Mouse (Mus musculus) hindbrain, embryonic 15.5 days (tissue): ENCODE data around the gene Cdc37. TPM values are rescaled to one million over a fixed set of nuclear protein-coding genes. Genes with fewer than 3 reads are reported as not detected.

Experiments
- ATAC-seq: fragments of 200-750 bp; cut with Nextera tagmentation; 2 replicates; pipeline ENCODE4 v1.8.0; 2017; ENCODE audit warnings: low read depth, moderate number of reproducible peaks, moderate TSS enrichment; ENCODE audit not compliant: low FRiP score
- H3K27ac ChIP-seq: fragments of 300-500 bp; sonication (generic); replicated peaks from 2 replicates; pipeline ENCODE4 v1.5.1; 2015; ENCODE audit warnings: mild to moderate bottlenecking, inconsistent platforms
- H3K27me3 ChIP-seq: fragments of 300-500 bp; sonication (generic); 2 replicates; pipeline ENCODE4 v1.6.1; 2015; ENCODE audit warnings: control low read depth, inconsistent platforms
- H3K36me3 ChIP-seq: fragments of 300-500 bp; sonication (generic); 2 replicates; pipeline ENCODE4 v1.6.1; 2015; ENCODE audit warnings: control low read depth, inconsistent platforms
- H3K4me1 ChIP-seq: fragments of 300-500 bp; sonication (generic); replicated peaks from 2 replicates; pipeline ENCODE4 v1.6.1; 2015; ENCODE audit warnings: control low read depth, inconsistent platforms
- H3K4me2 ChIP-seq: fragments of 300-500 bp; sonication (generic); 2 replicates; pipeline ENCODE4 v1.6.1; 2015; ENCODE audit warnings: moderate library complexity, mild to moderate bottlenecking, inconsistent platforms
- H3K4me3 ChIP-seq: fragments of 300-500 bp; sonication (generic); 2 replicates; pipeline ENCODE4 v1.5.1; 2015; ENCODE audit warnings: mild to moderate bottlenecking, inconsistent platforms
- H3K9ac ChIP-seq: fragments of 300-500 bp; sonication (generic); 2 replicates; pipeline ENCODE4 v1.6.1; 2015; ENCODE audit warnings: inconsistent platforms
- H3K9me3 ChIP-seq: fragments of 300-500 bp; sonication (generic); 2 replicates; pipeline ENCODE4 v1.6.1; 2016; ENCODE audit warnings: control low read depth, inconsistent platforms
- WGBS: fragments of 180-500 bp; shearing (Covaris S2); methylation state at CpG from one replicate; pipeline ENCODE4 v1.1.7; 2015; 5-methylcytosine and 5-hydroxymethylcytosine counted together
- polyA plus RNA-seq: library from polyadenylated mRNA; unstranded; fragments of >200 nt; fragmentation: Nextera tagmentation; extraction: Ambion mirVana; gene quantifications from 2 replicates; pipeline ENCODE4 v1.2.1, GENCODE M21; 2015

Cdc37 gene
- polyA plus RNA-seq, 1 experiment from 2014 or later: 211 TPM

DNA sequence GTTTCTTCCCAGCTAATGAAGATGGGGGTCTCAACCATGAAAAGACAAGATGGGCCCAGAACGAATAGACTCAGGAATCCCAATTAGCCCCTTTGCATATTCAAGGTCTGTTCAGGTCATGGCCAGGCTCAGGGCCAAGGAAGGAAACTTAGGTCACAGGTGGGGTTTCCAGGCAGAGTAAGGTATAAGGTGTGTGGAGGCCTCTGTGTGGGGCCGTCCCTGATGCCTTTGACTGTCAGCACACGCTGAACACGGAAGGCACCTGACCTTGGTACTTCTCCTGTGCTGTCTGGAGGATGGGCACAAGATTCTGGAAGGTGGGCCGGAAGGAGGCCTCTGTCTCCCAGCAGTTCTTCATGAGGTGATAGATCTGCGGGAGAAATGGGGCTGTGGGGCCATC, 45.0 kb downstream of the Cdc37 start:
- Histone ChIP-seq H3K9ac (no peak overlapping the region), H3K4me3 (no peak overlapping the region), H3K4me1 (no peaks in the 10 kb centered on the region), H3K4me2 (no peak overlapping the region), H3K36me3 (0 out of 2 replicates have a peak, but pooled peaks cover 2% of the 10 kb centered on the region), H3K9me3 (no peaks in the 10 kb centered on the region), H3K27me3 (no peaks in the 10 kb centered on the region), H3K27ac (no peak overlapping the region)
- no peak for ATAC-seq
- WGBS: 86% methylated on average over 6 of the region's 6 CpGs

DNA sequence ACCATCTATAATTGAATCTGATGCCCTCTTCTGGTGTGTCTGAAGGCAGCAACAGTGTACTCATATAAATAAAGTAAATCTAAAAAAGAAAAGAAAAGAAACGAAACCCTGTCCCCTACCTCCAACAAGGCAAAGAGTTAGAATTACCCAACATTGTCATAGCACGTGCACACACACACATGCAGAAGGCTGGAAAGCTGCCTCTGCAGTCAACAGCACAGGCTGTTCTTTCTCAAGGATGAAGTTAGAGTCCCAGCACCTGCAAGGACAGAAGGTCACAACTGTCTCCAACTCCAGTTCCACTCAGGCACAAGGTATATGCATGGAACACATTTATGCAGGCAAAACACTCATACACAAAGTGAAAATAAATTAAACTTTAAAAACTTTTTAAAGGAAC, 47.7 kb downstream of the Cdc37 start:
- WGBS: 86% methylated on average over 2 of the region's 2 CpGs
- no peak for ATAC-seq

DNA sequence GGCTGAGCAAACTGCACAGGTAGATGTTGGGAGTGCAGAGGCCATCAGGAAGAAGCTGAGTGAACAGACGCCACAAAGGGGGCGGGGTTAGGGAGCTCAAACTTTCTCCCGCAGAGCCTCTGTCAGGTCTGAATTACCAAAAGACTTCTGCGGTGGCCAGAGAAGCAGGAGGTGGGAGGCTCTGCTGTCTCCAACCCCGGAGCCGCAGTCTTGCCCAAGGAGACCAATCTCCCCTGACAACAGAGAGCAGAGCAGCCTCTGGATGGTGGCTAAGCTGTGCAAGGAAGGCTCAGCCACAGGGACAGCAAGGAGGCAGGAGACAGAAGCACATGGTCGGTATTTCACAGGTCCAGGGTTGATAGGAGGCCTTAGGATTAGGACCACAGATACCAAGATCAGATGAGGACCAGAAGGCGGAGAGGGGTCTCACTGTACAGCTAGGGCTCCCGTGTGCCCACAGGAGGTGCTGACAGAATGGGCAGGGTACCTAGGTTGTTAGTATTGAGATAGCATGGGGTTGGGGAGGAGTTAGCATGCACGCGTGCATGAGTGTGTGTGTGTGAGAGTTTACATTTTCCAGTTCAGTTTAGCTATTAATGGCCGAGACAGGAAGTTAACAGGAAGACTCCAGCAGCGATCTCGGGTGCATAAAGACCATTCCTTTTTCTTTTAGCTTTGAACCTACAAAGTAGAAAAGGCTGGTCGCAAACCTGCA, 49.2 kb downstream of the Cdc37 start:
- no peaks in the 10 kb centered on the region for H3K36me3 ChIP-seq
- no peaks in the 10 kb centered on the region for H3K4me1 ChIP-seq
- no peak overlapping the region for H3K27ac ChIP-seq
- 43% methylated on average over 15 of the region's 15 CpGs for WGBS
- H3K9ac ChIP-seq: no peak overlapping the region
- peak; percentile 68; the same call in 1 of the 2 replicates for ATAC-seq
- no peaks in the 10 kb centered on the region for H3K27me3 ChIP-seq
- no peak overlapping the region for H3K4me2 ChIP-seq
- H3K9me3 ChIP-seq: no peaks in the 10 kb centered on the region
- no peak overlapping the region for H3K4me3 ChIP-seq

More for the DNA sequence above, 47.7 kb downstream of the Cdc37 start:
- H3K4me2 ChIP-seq: no peak overlapping the region
- no peaks in the 10 kb centered on the region for H3K9me3 ChIP-seq
- H3K9ac ChIP-seq: no peak overlapping the region
- no peaks in the 10 kb centered on the region for H3K27me3 ChIP-seq
- H3K36me3 ChIP-seq: no peaks in the 10 kb centered on the region
- H3K27ac ChIP-seq: no peak overlapping the region
- H3K4me1 ChIP-seq: no peaks in the 10 kb centered on the region
- no peak overlapping the region for H3K4me3 ChIP-seq

DNA sequence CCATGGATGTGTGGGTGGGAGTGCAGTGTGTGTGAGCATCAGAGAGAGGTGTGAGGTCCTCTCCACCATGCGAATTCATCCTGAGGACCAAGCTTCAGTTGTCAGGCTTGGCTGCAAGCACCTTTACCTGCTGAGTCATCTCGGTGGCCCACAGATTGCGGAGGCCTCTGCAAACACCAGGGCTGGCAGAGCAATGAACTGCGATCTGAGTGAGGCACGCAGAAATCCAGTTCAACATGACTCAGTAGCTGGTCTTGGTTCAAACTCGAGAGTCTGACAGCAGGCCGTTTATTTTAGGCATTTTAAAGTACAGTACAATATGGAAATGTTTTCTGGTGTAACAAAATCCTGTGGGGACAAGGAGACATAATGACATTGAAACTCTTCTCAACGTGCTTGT, 52.0 kb downstream of the Cdc37 start:
- H3K9me3 ChIP-seq: no peaks in the 10 kb centered on the region
- H3K27me3 ChIP-seq: no peaks in the 10 kb centered on the region
- no peak overlapping the region for H3K4me3 ChIP-seq
- WGBS: 87% methylated on average over 8 of the region's 8 CpGs
- H3K4me1 ChIP-seq: no peaks in the 10 kb centered on the region
- no peak overlapping the region for H3K4me2 ChIP-seq
- H3K36me3 ChIP-seq: no peaks in the 10 kb centered on the region
- ATAC-seq: no peak
- H3K9ac ChIP-seq: no peak overlapping the region
- no peak overlapping the region for H3K27ac ChIP-seq

DNA sequence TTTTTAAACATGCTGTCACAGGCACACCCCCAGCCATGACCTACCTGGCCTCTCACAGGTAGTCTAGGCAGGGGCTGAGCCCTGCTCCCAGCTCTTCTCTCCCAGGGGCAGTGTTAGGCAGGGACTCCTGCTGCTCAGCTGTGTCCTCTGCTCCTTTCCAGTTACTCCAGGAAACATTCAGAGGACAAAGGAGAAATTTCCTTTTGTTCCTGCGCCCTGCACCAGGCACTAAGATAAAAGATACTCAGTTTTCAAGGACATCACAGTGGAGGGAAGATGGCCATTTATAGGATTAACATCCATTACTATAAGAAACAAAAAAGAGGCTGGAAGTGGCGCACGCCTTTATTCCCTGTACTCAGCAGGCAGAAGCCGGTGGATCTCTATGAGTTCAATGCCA, 53.8 kb downstream of the Cdc37 start:
- peaks cover 4% of the 10 kb centered on the region for H3K4me1 ChIP-seq
- ATAC-seq: no peak
- H3K27ac ChIP-seq: no peak overlapping the region
- H3K27me3 ChIP-seq: no peaks in the 10 kb centered on the region
- H3K4me3 ChIP-seq: no peak overlapping the region
- 73% methylated on average over 4 of the region's 4 CpGs for WGBS
- H3K9ac ChIP-seq: no peak overlapping the region
- H3K4me2 ChIP-seq: no peak overlapping the region
- H3K9me3 ChIP-seq: no peaks in the 10 kb centered on the region
- no peaks in the 10 kb centered on the region for H3K36me3 ChIP-seq

DNA sequence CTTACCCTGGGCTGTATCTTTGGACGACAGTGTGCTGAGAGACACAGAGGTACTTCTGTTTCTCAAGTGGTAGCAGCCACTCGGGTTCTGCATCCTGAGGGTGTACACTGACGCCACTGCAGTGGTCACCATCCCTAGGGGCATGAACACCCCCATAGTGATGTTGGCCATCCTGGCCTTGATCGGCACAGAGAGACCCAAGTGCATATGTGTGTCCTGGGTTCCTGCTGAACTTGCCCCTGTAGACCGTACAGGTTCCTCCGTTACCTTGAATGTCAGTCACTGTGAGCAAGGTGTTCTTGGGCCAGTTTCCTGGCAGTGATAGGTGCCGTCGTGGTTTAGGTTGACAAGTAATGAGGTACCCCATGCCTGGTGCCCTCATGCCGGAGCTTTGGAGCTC, 56.4 kb downstream of the Cdc37 start:
- Histone ChIP-seq H3K36me3 (no peaks in the 10 kb centered on the region; the same call in 1 of the 2 replicates), H3K9me3 (no peaks in the 10 kb centered on the region), H3K4me2 (no peak overlapping the region), H3K4me3 (no peak overlapping the region), H3K4me1 (peaks cover 19% of the 10 kb centered on the region), H3K9ac (no peak overlapping the region), H3K27ac (no peak overlapping the region), H3K27me3 (no peaks in the 10 kb centered on the region)
- WGBS: 95% methylated on average over 9 of the region's 9 CpGs
- ATAC-seq: no peak

DNA sequence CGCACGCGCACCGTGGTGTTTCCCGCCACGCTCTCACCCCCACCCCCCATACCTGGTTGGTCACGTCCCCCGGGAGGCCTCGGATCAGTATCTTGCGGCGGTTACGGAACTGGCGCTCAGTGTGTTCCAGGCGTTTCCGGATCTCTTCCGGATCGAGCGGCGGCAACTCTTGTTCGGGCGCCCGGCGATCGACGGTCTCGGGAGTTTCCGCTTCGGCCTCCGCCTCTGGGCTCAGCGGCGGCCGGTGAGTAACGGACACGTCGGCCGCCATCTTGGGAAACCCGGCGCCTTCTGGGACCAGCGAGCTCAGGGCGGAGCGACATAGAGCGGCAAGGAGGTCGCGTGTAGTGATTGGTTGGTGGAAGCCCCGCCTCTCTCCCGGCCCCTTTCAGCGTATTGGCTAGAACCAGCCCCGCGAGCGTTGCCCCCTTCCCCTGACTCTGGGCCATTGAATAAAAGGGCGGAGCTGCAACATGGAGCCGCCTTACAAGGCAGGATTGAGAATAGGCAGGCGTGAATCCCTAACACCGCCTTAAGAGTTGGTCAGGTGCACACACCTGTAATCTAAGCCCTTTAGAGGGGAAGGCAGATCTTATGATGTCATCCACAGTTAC, 58.0 kb downstream of the Cdc37 start, which contains the start of the genes Gm38431 and Raver1:
TSS of gene Gm38431 (minus strand) at position 291 of the 614 bp plus-strand sequence.
TSS of gene Raver1 (minus strand) at position 302 of the 614 bp plus-strand sequence.
- Histone ChIP-seq H3K9ac (peak within 1 kb of the TSS; percentile 82), H3K9me3 (no peaks in the 10 kb centered on the region), H3K4me3 (peak within 1 kb of the TSS; percentile 83), H3K27me3 (no peaks in the 10 kb centered on the region), H3K4me2 (peak within 1 kb of the TSS; percentile 89), H3K4me1 (peaks cover 19% of the 10 kb centered on the region), H3K27ac (peak within 1 kb of the TSS; percentile 96), H3K36me3 (peaks cover 4% of the 10 kb centered on the region)
- ATAC-seq: peak; percentile 100
- under 1% methylated on average over 54 of the region's 54 CpGs for WGBS

DNA sequence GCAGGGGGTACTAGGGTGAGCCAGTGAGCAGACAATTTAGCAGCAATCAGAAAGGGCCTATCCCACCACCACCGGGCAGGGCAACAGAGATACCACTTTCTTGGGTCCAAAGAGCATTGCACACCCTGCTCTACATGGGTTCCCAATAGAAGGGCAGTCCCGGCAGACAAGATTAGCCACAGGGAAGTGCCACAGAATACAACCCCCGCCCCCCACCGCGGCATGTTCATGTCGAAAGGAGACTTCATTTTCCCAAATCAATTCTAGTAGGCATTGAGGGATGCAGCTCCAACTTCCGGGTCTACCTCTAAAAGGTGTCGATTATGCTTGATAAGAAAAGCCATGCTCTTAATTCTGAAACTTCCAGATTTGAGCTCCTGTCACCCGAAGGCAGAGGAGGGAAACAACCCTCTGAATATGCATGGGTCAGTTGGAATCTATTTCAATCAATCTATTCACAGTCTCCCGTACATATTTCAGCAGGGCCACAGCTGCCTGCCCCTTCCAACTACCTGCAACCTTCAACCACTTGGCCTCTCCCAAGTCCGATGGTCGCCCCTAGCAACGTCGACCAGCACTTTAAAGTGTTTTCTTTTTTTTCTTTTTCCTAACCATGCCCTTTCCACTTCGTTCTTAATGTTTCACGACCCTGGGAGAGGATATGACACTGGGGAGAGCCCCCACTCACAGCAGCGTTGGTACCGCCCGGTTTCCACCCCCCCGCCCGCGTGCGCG, 58.6 kb downstream of the Cdc37 start:
- ATAC-seq: peak; percentile 7; the same call in 1 of the 2 replicates
- Histone ChIP-seq H3K9ac (peak overlapping the region; percentile 82), H3K27me3 (no peaks in the 10 kb centered on the region), H3K9me3 (no peaks in the 10 kb centered on the region), H3K4me3 (peak overlapping the region; percentile 83), H3K36me3 (peaks cover 10% of the 10 kb centered on the region), H3K4me2 (peak overlapping the region; percentile 89), H3K27ac (peak overlapping the region; percentile 96), H3K4me1 (peaks cover 19% of the 10 kb centered on the region)
- WGBS: 3% methylated on average over 24 of the region's 24 CpGs

DNA sequence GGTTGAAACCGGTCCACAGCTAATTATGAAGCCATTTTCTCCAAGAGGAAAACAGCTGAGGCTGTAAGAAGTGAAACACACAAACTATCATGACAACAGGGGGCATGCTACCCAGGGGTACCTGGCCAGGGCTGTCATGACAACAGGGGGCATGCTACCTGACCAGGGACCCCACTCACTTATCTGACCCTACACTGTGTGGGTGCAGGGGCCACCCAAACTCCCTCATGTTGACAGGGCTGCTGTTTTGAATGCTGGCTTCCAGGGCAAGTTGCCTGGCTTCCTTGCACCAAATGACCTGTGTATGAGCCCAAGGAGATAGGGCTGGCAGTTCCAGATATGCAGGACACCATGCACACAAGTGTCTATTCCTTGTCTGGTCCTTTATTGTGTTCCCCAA, 59.2 kb downstream of the Cdc37 start:
- Histone ChIP-seq H3K4me2 (peak overlapping the region; percentile 89), H3K36me3 (peaks cover 16% of the 10 kb centered on the region), H3K4me1 (peaks cover 19% of the 10 kb centered on the region), H3K9me3 (no peaks in the 10 kb centered on the region), H3K4me3 (peak overlapping the region; percentile 83), H3K9ac (peak overlapping the region; percentile 82), H3K27ac (no peak overlapping the region), H3K27me3 (no peaks in the 10 kb centered on the region)
- 92% methylated on average over 1 of the region's 1 CpGs for WGBS
- no peak for ATAC-seq

DNA sequence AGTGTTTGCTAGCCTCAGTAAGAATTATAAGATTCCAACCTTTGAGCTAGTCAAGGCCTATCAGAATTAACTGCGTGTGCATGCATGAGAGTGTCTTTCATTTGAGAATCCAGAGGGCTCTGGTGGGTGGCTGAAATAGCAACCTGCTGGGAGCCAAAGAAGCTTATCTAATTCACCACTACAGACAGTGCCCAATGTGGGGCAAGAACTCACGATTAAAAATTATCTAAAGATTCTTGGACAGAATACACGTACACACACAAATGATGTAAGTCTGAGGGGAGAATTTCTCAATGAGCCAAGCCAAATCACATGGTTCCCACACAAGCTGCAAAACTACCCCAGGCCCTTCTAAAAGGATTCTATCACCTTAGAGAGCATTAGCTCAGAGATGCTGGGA, 66.5 kb downstream of the Cdc37 start:
- Histone ChIP-seq H3K9ac (no peak overlapping the region), H3K27me3 (no peaks in the 10 kb centered on the region), H3K4me2 (no peak overlapping the region), H3K4me1 (no peaks in the 10 kb centered on the region), H3K4me3 (no peak overlapping the region), H3K27ac (no peak overlapping the region), H3K36me3 (peaks cover 67% of the 10 kb centered on the region), H3K9me3 (no peaks in the 10 kb centered on the region)
- 92% methylated on average over 3 of the region's 3 CpGs for WGBS
- no peak for ATAC-seq
